Mouse (Mus musculus): ENCODE results near the gene Aff3.

DNA sequence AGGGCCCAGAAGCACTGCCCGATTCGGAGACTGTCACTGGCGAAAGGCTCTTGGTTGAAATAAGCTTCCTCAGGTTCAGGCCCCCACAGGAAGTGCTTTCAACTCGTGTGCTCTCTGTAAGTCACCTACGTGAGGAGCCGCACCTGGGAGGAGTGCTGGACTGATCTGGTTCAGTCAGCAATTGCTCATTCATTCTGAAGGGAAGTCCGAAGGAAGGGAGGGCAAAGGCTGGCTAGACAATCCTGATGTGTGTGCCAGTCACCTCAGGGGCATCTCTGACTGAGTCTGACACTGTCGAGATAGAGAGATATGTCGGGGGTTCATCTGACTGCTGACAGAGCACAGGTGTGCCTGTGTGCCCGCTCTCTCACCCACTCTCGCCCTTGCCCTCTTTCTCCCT, 413.3 kb downstream of the Aff3 start:
- TF ChIP-seq CTCF (IDR thresholded peaks at IDR 0.05; ENCODE audit: low read depth) (no peak), EP300 (IDR thresholded peaks at IDR 0.05; ENCODE audit: low read depth) (no peak)

All from heart, postnatal 0 days (tissue).